ENCODE assay signal across 13 mouse cellular contexts in the genomic region with DNA sequence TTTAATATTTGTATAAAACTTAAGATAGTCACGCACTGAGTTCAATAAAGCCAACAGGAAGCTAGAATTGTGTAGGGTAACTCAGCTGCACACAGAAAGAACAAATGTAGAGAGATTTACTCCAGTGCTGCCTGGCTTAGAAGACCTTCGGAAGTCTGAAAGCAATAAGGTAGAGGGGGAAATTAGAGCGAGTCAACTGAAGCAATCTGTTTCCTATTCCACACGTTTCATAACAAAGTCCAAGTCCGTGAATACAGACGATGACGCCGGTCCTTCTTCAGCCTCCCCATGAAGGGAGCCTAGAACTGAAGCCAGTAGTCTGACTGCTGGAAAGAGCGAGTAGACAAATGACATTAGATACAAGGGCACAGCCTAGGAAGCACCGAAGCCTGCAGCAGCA.
A peak's percentile ranks its signal among the peaks of the same experiment; 100 is the strongest.
DNase-seq lines count a peak whose midpoint lies in the region; ATAC-seq and TF ChIP-seq lines count a peak whose summit lies in the region.
"Had no signal": no experiment of that assay in that cellular context is flagged by ENCODE, and none has a peak within 500 bp of the region (broad histone marks: within the 10 kb centered on the region; RNA-seq: fewer than 3 reads in every experiment).

No protein-coding gene starts in this region.

- H3K4me2 ChIP-seq in hindbrain, embryonic 16.5 days (ENCODE audit: low read length) = no peak overlapping the region

- H3K36me3 ChIP-seq in testis, adult 2 months (ENCODE audit: control insufficient read depth, insufficient read depth, low read length) = no peaks in the 10 kb centered on the region
- H3K36me3 ChIP-seq in hindbrain, embryonic 16.5 days (ENCODE audit: control insufficient read depth, insufficient read depth, low read length) = no peaks in the 10 kb centered on the region

- H3K9ac ChIP-seq in hindbrain, embryonic 16.5 days (ENCODE audit: low read depth, low read length) = no peak overlapping the region

- TF ChIP-seq CTCF in testis, adult 2 months (IDR thresholded peaks at IDR 0.05; ENCODE audit: control insufficient read depth, insufficient read depth, insufficient replicate concordance, low read depth, low read length) = no peak

- peak overlapping the region; percentile 67 for H3K4me3 ChIP-seq in testis, adult 2 months (ENCODE audit: control insufficient read depth, low read depth, low read length)
- no peak overlapping the region for H3K4me3 ChIP-seq in hindbrain, embryonic 16.5 days (ENCODE audit: low read length)

- no peaks in the 10 kb centered on the region for H3K27me3 ChIP-seq in testis, adult 2 months (ENCODE audit: control insufficient read depth, insufficient read depth, low read length)
- peaks cover 2% of the 10 kb centered on the region for H3K27me3 ChIP-seq in hindbrain, embryonic 16.5 days (replicated peaks; ENCODE audit: control insufficient read depth, insufficient read depth, low read length)

- no peaks in the 10 kb centered on the region; the same call in 1 of the 2 replicates for H3K4me1 ChIP-seq in testis, adult 2 months (ENCODE audit: control insufficient read depth, insufficient read depth, low read length)
- H3K4me1 ChIP-seq in hindbrain, embryonic 16.5 days (ENCODE audit: control insufficient read depth, insufficient read depth, low read depth, low read length) = peaks cover 16% of the 10 kb centered on the region

- no peak for TF ChIP-seq POLR2A in testis, adult 2 months (IDR thresholded peaks at IDR 0.05; ENCODE audit: control insufficient read depth, low read depth, low read length)

- no peak overlapping the region for H3K27ac ChIP-seq in testis, adult 2 months (ENCODE audit: control insufficient read depth, insufficient read depth, low read depth, low read length)
- peak overlapping the region; percentile 31; the same call in 1 of the 2 replicates for H3K27ac ChIP-seq in hindbrain, embryonic 16.5 days (ENCODE audit: low read depth, low read length)

- no peaks in the 10 kb centered on the region for H3K9me3 ChIP-seq in hindbrain, embryonic 16.5 days (ENCODE audit: control insufficient read depth, low read length)

- peak; percentile 27 to 44 for DNase-seq in cerebellum, adult 18-20 months
- DNase-seq in cerebellum, postnatal 4 days (ENCODE audit: low spot score in 2 of 2) = no peak
- no peak for DNase-seq in testis, postnatal 10 days (ENCODE audit: low spot score)
- no peak for DNase-seq in right cerebral cortex, postnatal 36 days (ENCODE audit: low spot score in 2 of 2)
- DNase-seq in right cerebral cortex, postnatal 14 days = no peak
- DNase-seq in Muller cell, postnatal 12 days (ENCODE audit: inconsistent ontology term) = no peak
- DNase-seq: adrenal gland, postnatal 36 days; heart, adult 11 months; heart, postnatal 14 days; kidney, adult 2 months; left cerebral cortex, postnatal 4 days had no signal

- no peak for ATAC-seq in hindbrain, embryonic 16.5 days

- WGBS in hindbrain, embryonic 16.5 days = 31% methylated on average over 10 of the region's 10 CpGs

Comparison
In these comparisons a context has a peak if more than half of its experiments do, and no peak if none do; other contexts are left out.
1. DNase-seq: peak in cerebellum, adult 18-20 months (2 of 2); none in cerebellum, postnatal 4 days (0 of 2), testis, postnatal 10 days (single experiment), right cerebral cortex, postnatal 36 days (0 of 2), right cerebral cortex, postnatal 14 days (single experiment) and Muller cell, postnatal 12 days (single experiment).